Mouse (Mus musculus) limb, embryonic 14.5 days (tissue): Measurements from ENCODE around the gene Enpp5. TPM values are rescaled to one million over a fixed set of nuclear protein-coding genes. Genes with fewer than 3 reads are reported as not detected.

Experiments used
- ATAC-seq: fragments of 200-750 bp; cut with Nextera tagmentation; 2 replicates; pipeline ENCODE4 v1.8.0; 2017; ENCODE audit warnings: low read depth, moderate number of reproducible peaks, moderate TSS enrichment; ENCODE audit not compliant: low FRiP score
- DNase-seq: peaks from one replicate; pipeline ENCODE4 v3.0.0-alpha.2; 2015; ENCODE audit warnings: low spot score
- H3K27ac ChIP-seq: fragments of 300-500 bp; sonication (generic); replicated peaks from 2 replicates; pipeline ENCODE4 v1.5.1; 2014; ENCODE audit warnings: low read depth, mild to moderate bottlenecking, low read length, moderate library complexity, mixed read lengths
- H3K27me3 ChIP-seq: fragments of 300-500 bp; sonication (generic); 2 replicates; pipeline ENCODE4 v1.6.1; 2014; ENCODE audit warnings: low read length, mixed read lengths; ENCODE audit not compliant: control insufficient read depth, insufficient read depth
- H3K36me3 ChIP-seq: fragments of 300-500 bp; sonication (generic); 2 replicates; pipeline ENCODE4 v1.6.1; 2014; ENCODE audit warnings: mild to moderate bottlenecking, low read length, moderate library complexity, mixed read lengths; ENCODE audit not compliant: control insufficient read depth, insufficient read depth
- H3K4me1 ChIP-seq: fragments of 300-500 bp; sonication (generic); 2 replicates; pipeline ENCODE4 v1.6.1; 2014; ENCODE audit warnings: antibody characterized with exemption, low read length, mixed read lengths; ENCODE audit not compliant: control insufficient read depth, insufficient read depth
- H3K4me2 ChIP-seq: fragments of 300-500 bp; sonication (generic); replicated peaks from 2 replicates; pipeline ENCODE4 v1.6.1; 2014; ENCODE audit warnings: low read depth, mild to moderate bottlenecking, low read length, moderate library complexity; ENCODE audit not compliant: severe bottlenecking
- H3K4me3 ChIP-seq: fragments of 300-500 bp; sonication (generic); replicated peaks from 2 replicates; pipeline ENCODE4 v1.5.1; 2014; ENCODE audit warnings: low read length
- H3K9ac ChIP-seq: fragments of 300-500 bp; sonication (generic); 2 replicates; pipeline ENCODE4 v1.6.1; 2014; ENCODE audit warnings: mild to moderate bottlenecking, low read depth, low read length, moderate library complexity; ENCODE audit not compliant: severe bottlenecking
- H3K9me3 ChIP-seq: fragments of 300-500 bp; sonication (generic); 2 replicates; pipeline ENCODE4 v1.6.1; 2016; ENCODE audit warnings: low read length; ENCODE audit not compliant: control insufficient read depth
- POLR2A ChIP-seq: fragments of 200-500 bp; IDR thresholded peaks from 2 replicates; pipeline ENCODE4 v1.8.0; 2012; ENCODE audit warnings: inconsistent platforms, mild to moderate bottlenecking, moderate library complexity, borderline replicate concordance; ENCODE audit not compliant: insufficient read depth, insufficient read length; ENCODE audit errors: extremely low read depth
- WGBS: fragments of 180-500 bp; shearing (Covaris S2); extraction: QIAGEN DNeasy Blood & Tissue Kit; methylation state at CpG from one replicate; pipeline ENCODE4 v1.1.7; 2014; 5-methylcytosine and 5-hydroxymethylcytosine counted together
- polyA plus RNA-seq, 2 experiments: library from polyadenylated mRNA; depleted of rRNA in 1 of 2; stranded (reverse) in 1 of 2; unstranded in 1 of 2; fragments of >200 nt; fragmentation: Nextera tagmentation in 1 of 2; extraction: Ambion mirVana in 1 of 2; gene quantifications; 2 replicates each; pipeline versions ENCODE4 v1.2.1 to v1.2.3; 2012 to 2014

Gene Enpp5
- polyA plus RNA-seq, 2 experiments, result 11.5 to 15.9 TPM

DNA sequence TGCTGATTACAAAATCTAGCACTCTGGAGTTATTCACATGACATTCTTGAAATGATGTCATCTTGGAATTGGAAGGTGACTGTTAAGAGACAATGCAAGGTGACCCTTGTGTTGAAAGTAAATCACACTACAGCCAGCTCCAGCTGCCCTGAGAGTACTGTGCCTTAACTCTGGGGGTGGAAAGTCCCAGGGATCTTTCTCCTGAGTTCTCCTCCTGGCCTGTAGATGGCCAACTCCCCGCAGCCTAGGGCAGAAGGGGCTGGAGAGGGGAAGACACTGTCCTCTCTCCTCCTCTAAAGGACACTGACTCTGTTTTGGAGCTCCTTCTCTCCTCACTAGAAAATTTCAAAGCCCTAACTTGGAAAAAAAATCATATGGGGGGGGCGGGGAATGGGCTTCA lies 12.9 kb downstream of the Enpp5 start:
- no peaks in the 10 kb centered on the region for H3K9me3 ChIP-seq
- no peaks in the 10 kb centered on the region for H3K4me1 ChIP-seq
- no peak for ATAC-seq
- H3K4me3 ChIP-seq, result no peak overlapping the region
- no peak overlapping the region for H3K27ac ChIP-seq
- WGBS, result 40% methylated on average over 2 of the region's 2 CpGs
- H3K9ac ChIP-seq, result no peak overlapping the region
- no peaks in the 10 kb centered on the region for H3K36me3 ChIP-seq
- H3K4me2 ChIP-seq, result no peak overlapping the region
- TF ChIP-seq POLR2A, result no peak
- no peak for DNase-seq
- no peaks in the 10 kb centered on the region for H3K27me3 ChIP-seq

DNA sequence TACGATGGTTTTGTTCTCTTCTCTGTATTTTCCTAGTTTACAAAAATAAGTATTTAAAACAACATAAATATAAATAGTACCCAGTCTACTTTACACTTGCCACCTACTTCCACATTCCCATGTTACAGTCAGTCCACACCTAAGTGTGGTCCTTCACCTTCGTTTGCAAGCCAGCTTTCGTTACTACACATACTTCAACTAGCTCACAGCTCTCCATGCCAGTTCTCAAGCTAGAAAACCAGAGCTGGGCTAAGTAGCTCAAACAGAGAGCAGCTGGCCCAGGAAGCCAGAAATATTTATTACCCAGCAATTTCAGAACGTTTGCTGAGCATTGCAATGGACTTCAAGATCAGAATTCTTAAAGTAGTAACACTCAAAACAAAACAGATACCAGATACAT lies 21.9 kb downstream of the Enpp5 start:
- Histone ChIP-seq H3K27me3 (peaks cover 4% of the 10 kb centered on the region; the same call in 1 of the 2 replicates), H3K4me1 (0 out of 2 replicates have a peak, but pooled peaks cover 3% of the 10 kb centered on the region), H3K36me3 (no peaks in the 10 kb centered on the region), H3K4me2 (no peak overlapping the region), H3K9ac (no peak overlapping the region), H3K4me3 (no peak overlapping the region), H3K9me3 (no peaks in the 10 kb centered on the region), H3K27ac (no peak overlapping the region)
- no peak for TF ChIP-seq POLR2A
- 53% methylated on average over 4 of the region's 4 CpGs for WGBS
- DNase-seq, result no peak
- ATAC-seq, result no peak

DNA sequence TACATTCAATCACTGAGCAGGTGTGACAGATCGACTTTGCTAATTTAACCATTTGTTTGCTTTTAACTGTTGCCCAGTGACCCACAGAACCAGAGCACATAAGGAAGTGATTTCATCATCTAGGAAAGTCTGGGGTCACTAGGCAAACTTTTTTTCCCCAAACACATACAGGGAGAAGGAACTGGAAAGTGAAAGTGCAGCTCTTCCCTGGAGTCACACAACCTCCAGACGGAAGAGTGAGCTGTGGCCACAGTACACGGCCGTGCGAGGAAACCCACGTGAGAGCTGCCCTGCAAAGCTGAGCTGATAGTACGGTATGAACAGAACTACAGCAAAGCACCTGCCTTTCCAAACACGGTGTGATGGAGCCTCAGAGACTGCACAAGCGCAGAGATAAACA lies 22.3 kb downstream of the Enpp5 start:
- Histone ChIP-seq H3K27ac (no peak overlapping the region), H3K4me3 (no peak overlapping the region), H3K4me1 (0 out of 2 replicates have a peak, but pooled peaks cover 3% of the 10 kb centered on the region), H3K9ac (no peak overlapping the region), H3K4me2 (no peak overlapping the region), H3K9me3 (no peaks in the 10 kb centered on the region), H3K36me3 (no peaks in the 10 kb centered on the region), H3K27me3 (peaks cover 4% of the 10 kb centered on the region; the same call in 1 of the 2 replicates)
- 60% methylated on average over 9 of the region's 9 CpGs for WGBS
- DNase-seq, result no peak
- no peak for TF ChIP-seq POLR2A
- no peak for ATAC-seq

DNA sequence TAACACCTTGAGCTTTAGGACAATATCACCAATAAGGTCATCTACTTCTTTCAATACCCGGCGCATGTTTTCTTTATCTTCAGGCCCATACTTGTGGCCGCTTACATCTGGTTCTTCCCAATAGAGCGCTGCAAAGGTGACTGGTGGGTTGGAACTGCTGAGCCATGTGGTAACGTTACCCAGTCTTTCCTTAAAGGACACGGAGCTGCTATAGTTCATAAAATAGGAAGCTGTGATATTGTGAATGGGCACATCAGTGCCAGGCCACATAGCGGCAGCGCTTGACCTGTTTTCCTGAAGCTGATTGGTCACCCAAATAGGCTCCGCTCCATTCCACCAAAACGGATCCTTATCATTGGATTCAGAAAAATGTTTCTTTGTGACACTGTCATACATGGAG lies 23.3 kb downstream of the Enpp5 start:
- Histone ChIP-seq H3K9ac (no peak overlapping the region), H3K27me3 (peaks cover 4% of the 10 kb centered on the region; the same call in 1 of the 2 replicates), H3K9me3 (no peaks in the 10 kb centered on the region), H3K4me3 (no peak overlapping the region), H3K36me3 (no peaks in the 10 kb centered on the region), H3K27ac (no peak overlapping the region), H3K4me1 (0 out of 2 replicates have a peak, but pooled peaks cover 3% of the 10 kb centered on the region), H3K4me2 (no peak overlapping the region)
- DNase-seq (no peak), ATAC-seq (no peak)
- 94% methylated on average over 10 of the region's 10 CpGs for WGBS
- no peak for TF ChIP-seq POLR2A

DNA sequence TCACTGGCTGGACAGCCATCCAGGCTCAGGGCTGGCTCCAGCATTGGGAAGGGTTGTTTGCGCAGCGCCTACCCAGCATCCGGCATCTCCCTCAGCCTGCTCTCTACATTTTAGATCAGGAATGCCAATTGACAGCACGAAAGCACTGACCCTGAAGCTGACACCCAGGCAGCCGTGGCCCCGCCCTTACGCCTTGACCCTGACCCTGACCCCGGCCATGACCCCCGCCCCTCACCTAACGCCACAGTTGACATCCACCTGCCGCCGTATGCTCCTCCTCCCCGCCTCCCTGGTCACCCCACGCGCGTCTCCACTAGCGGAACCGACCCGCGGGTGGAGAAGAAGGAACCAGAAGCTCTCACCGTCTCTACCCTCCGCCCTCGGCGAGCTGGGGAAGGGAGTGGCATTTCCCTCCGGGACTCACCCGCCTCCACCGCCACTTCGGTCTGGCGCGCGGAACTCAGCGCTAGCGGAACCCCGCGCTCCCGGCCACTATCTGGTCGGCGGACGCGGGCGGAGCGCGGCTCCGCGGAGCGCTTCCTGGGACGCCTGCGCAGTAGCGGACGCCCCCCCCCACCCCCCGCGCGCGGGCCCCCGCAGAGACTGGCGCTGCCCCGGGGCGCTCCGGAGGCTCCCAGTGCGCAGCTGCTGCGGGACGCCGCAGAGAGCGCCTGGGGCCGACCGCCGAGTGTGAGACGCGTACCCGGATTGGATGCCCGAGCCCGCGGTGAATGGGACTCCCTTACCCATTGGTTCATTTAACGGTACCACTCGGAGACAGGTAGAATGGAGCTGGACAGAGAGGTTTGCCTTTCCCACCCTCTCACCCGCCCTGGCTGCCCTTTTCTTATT lies 26.9 kb downstream of the Enpp5 start, which contains the start of gene Enpp4:
Gene Enpp4 (minus strand): TSS at position 523 of the 852 bp plus-strand sequence.
- Histone ChIP-seq H3K4me1 (0 out of 2 replicates have a peak, but pooled peaks cover 3% of the 10 kb centered on the region), H3K27ac (no peak within 1 kb of the TSS), H3K4me3 (peak within 1 kb of the TSS; percentile 69), H3K27me3 (peaks cover 4% of the 10 kb centered on the region; the same call in 1 of the 2 replicates), H3K9me3 (no peaks in the 10 kb centered on the region), H3K4me2 (peak within 1 kb of the TSS; percentile 96), H3K36me3 (no peaks in the 10 kb centered on the region), H3K9ac (peak within 1 kb of the TSS; percentile 70)
- WGBS, result under 1% methylated on average over 74 of the region's 76 CpGs
- DNase-seq (peak; percentile 61), ATAC-seq (peak; percentile 94)
- TF ChIP-seq POLR2A, result 0 out of 2 replicates have a peak, but pooled peaks have one; percentile 41
